Mouse (Mus musculus): ENCODE measurements around the gene Fdxr. TPM values are rescaled to one million over a fixed set of nuclear protein-coding genes. Genes with fewer than 3 reads are reported as not detected.

The Fdxr gene
- polyA plus RNA-seq (2015; fragmentation: Nextera tagmentation; extraction: Ambion mirVana) = 15.3 and 16.0 TPM in 2 replicates

- Histone ChIP-seq H3K9ac (peak within 1 kb of the TSS; percentile 82), H3K27ac (peak within 1 kb of the TSS; percentile 67; the same call in 1 of the 2 replicates)
Observed at GRCm38 (mm10) chr11:115276780-115277603, at the start of gene Fdxr. Fdxr (minus strand) TSS chr11:115277050.

GRCm38 (mm10) chr11:115323354-115323753 lies 46.5 kb upstream of the Fdxr start:
- Histone ChIP-seq H3K27ac (no peak overlapping the region), H3K4me1 (0 out of 2 replicates have a peak, but pooled peaks cover 10% of the 10 kb centered on the region), H3K9me3 (no peaks in the 10 kb centered on the region), H3K27me3 (peaks cover 95% of the 10 kb centered on the region), H3K36me3 (no peaks in the 10 kb centered on the region), H3K4me3 (no peak overlapping the region), H3K9ac (no peak overlapping the region), H3K4me2 (replicated peaks) (no peak overlapping the region)
- WGBS = 12% methylated on average over 32 of the region's 32 CpGs
- ATAC-seq (ENCODE audit: low FRiP score, low read depth) = no peak

More at GRCm38 (mm10) chr11:115276780-115277603, at the start of gene Fdxr:
- H3K9me3 ChIP-seq = no peaks in the 10 kb centered on the region
- peak within 1 kb of the TSS; percentile 66 for H3K4me3 ChIP-seq
- WGBS = under 1% methylated on average over 42 of the region's 42 CpGs
- peaks cover 19% of the 10 kb centered on the region for H3K4me1 ChIP-seq
- peak within 1 kb of the TSS; percentile 81 for H3K4me2 ChIP-seq (replicated peaks)
- peaks cover 3% of the 10 kb centered on the region; the same call in 1 of the 2 replicates for H3K36me3 ChIP-seq
- peak; percentile 97 for ATAC-seq (ENCODE audit: low FRiP score, low read depth)
- H3K27me3 ChIP-seq = no peaks in the 10 kb centered on the region

DNA sequence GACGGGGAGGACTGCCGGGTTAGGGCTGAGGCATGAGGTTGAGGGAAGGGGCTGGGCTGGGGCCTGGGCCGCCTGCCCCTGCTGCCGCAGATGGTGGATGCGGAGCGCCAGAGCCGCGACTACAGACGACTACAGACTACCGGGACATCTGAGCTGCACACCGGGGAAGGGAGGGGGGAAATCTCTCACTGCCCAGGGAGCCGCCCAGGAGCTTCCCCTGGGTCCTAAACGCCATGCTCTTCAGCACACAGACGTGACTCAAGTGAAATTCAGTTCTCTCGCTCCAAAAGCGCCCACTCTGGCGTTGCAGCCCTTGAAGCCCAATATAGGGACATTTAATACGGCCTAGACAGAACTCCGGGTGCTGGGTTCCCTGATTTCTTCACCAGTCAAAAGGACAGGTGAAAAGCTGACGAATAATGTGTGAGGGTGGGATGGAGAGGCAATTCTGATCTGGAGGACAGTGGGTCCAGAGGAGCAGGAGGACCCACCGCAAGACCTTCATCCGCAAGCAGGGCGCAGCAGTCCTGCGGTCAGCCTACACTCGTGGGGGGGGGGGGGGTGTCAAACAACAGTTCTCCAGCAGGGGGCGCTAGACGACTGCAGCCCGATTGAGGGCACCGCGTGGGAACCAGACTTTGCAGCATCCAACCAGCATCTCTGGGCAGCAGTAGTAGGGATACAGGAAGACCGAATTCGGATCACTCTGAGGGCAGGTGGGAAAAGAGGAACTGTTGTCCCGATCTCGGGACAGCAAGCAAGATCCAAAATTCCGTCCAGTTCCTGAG lies 45.2 kb upstream of the Fdxr start, which contains the start of gene Ush1g:
Gene Ush1g (minus strand): TSS at position 136 of the 788 bp plus-strand sequence.
- Histone ChIP-seq H3K27ac (no peak within 1 kb of the TSS), H3K4me3 (peak within 1 kb of the TSS; percentile 24), H3K4me1 (0 out of 2 replicates have a peak, but pooled peaks cover 10% of the 10 kb centered on the region), H3K9me3 (no peaks in the 10 kb centered on the region), H3K9ac (no peak within 1 kb of the TSS; the same call in 1 of the 2 replicates), H3K27me3 (peaks cover 98% of the 10 kb centered on the region), H3K36me3 (no peaks in the 10 kb centered on the region), H3K4me2 (replicated peaks) (peak within 1 kb of the TSS; percentile 23)
- ATAC-seq (ENCODE audit: low FRiP score, low read depth) = peak; percentile 26; the same call in 1 of the 2 replicates
- WGBS = 2% methylated on average over 35 of the region's 35 CpGs

DNA sequence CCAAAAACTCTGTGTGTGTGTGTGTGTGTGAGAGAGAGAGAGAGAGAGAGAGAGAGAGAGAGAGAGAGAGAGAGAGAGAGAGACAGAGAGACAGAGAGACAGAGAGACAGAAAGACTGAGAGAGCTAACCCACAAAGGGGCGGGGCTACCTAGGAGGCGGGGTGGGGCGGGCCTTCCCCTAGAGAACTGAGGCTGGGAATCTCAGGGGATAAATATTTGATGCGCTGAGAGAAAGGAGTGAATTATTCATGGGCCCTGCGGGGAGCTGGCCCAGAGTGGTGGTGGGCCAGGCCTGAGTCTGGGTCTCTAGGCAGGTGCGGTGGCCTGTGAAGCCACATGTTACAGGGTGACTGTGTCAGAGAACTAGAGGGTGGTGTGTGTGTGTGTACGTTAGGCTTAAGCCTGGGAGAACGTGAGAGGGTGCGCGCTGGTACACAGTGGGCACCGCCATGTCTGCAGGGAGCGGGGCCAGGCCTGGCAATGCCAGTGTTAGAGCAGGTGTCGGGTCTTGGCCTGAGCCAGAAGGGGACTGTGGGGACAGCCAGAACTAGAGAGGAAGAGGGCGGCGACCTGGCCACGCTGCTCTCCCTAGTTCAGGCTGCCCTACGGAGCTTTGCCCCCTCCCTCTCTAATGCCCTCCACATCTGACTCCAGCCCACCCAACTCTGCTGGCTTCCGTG lies 43.0 kb upstream of the Fdxr start:
- Histone ChIP-seq H3K4me3 (no peak overlapping the region), H3K27ac (no peak overlapping the region), H3K9ac (no peak overlapping the region), H3K4me2 (replicated peaks) (no peak overlapping the region), H3K36me3 (no peaks in the 10 kb centered on the region), H3K4me1 (0 out of 2 replicates have a peak, but pooled peaks cover 10% of the 10 kb centered on the region), H3K9me3 (no peaks in the 10 kb centered on the region), H3K27me3 (peaks cover 100% of the 10 kb centered on the region)
- no peak for ATAC-seq (ENCODE audit: low FRiP score, low read depth)
- 3% methylated on average over 18 of the region's 18 CpGs for WGBS

DNA sequence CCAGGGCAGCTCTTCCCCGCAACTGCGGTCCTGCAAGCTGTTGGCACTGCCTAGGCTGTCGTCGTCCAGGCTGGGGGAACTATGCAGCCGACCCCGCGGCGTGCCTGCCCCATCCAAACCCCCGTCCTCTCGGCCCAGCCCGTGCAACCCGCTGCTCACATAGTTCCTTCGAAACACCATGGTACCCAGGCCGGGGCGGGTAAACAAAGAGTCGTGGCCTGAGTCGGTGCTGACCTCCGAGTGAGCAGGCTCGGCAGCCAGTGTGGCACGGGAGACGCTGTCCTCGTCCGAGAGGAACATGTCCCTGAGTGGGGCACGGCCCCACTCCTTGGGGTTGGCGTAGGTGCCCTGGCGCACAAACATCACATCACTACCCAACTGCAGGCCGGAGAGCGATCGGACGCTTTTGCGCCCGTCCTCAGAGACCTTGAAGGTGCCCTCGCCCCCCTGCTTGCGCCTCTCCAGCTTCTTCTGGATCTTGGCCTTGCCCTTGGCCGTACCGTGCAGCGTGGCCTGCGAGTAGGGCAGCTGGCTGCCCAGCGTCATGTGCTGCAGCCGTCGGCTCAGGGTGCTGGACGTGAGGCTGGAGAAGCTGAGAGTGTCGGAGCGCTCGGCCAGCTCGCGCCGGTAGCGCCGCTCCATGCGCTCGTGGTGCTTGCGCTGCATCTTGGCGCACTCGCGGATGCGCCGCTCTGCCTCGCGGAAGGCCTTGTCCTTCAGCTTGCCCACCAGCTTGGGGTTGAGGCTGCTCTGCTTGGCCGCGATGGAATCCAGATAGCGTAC lies 41.6 kb upstream of the Fdxr start:
- Histone ChIP-seq H3K4me2 (replicated peaks) (no peak overlapping the region), H3K27me3 (peaks cover 99% of the 10 kb centered on the region), H3K27ac (no peak overlapping the region), H3K9me3 (no peaks in the 10 kb centered on the region), H3K36me3 (no peaks in the 10 kb centered on the region), H3K9ac (no peak overlapping the region), H3K4me1 (0 out of 2 replicates have a peak, but pooled peaks cover 9% of the 10 kb centered on the region), H3K4me3 (peak overlapping the region; percentile 5; the same call in 1 of the 2 replicates)
- no peak for ATAC-seq (ENCODE audit: low FRiP score, low read depth)
- 4% methylated on average over 63 of the region's 63 CpGs for WGBS

GRCm38 (mm10) chr11:115317204-115317603 lies 40.4 kb upstream of the Fdxr start:
- no peak for ATAC-seq (ENCODE audit: low FRiP score, low read depth)
- 67% methylated on average over 7 of the region's 7 CpGs for WGBS
- no peak overlapping the region for H3K9ac ChIP-seq
- 0 out of 2 replicates have a peak, but pooled peaks cover 7% of the 10 kb centered on the region for H3K4me1 ChIP-seq
- peaks cover 99% of the 10 kb centered on the region for H3K27me3 ChIP-seq
- H3K4me2 ChIP-seq (replicated peaks) = no peak overlapping the region
- H3K4me3 ChIP-seq = no peak overlapping the region
- no peaks in the 10 kb centered on the region for H3K9me3 ChIP-seq
- no peak overlapping the region for H3K27ac ChIP-seq
- no peaks in the 10 kb centered on the region for H3K36me3 ChIP-seq

- no peak overlapping the region for H3K4me3 ChIP-seq
- no peaks in the 10 kb centered on the region for H3K9me3 ChIP-seq
- H3K4me2 ChIP-seq (replicated peaks) = no peak overlapping the region
- no peak overlapping the region for H3K9ac ChIP-seq
- H3K36me3 ChIP-seq = no peaks in the 10 kb centered on the region
- H3K27me3 ChIP-seq = peaks cover 79% of the 10 kb centered on the region
- WGBS = 33% methylated on average over 2 of the region's 2 CpGs
- H3K4me1 ChIP-seq = no peaks in the 10 kb centered on the region
- ATAC-seq (ENCODE audit: low FRiP score, low read depth) = no peak
- no peak overlapping the region for H3K27ac ChIP-seq
Observed at GRCm38 (mm10) chr11:115314249-115314648, 37.4 kb upstream of the Fdxr start.

- Histone ChIP-seq H3K27me3 (peaks cover 46% of the 10 kb centered on the region), H3K9ac (no peak overlapping the region), H3K4me2 (replicated peaks) (no peak overlapping the region), H3K4me1 (no peaks in the 10 kb centered on the region), H3K9me3 (no peaks in the 10 kb centered on the region), H3K36me3 (no peaks in the 10 kb centered on the region), H3K27ac (no peak overlapping the region), H3K4me3 (no peak overlapping the region)
- ATAC-seq (ENCODE audit: low FRiP score, low read depth) = no peak
- 63% methylated on average over 1 of the region's 1 CpGs for WGBS
Observed at GRCm38 (mm10) chr11:115308781-115309180, 31.9 kb upstream of the Fdxr start.

GRCm38 (mm10) chr11:115306863-115307262 lies 30.0 kb upstream of the Fdxr start, which contains the start of gene Otop2:
Otop2 (plus strand) TSS chr11:115307163.
- no peak for ATAC-seq (ENCODE audit: low FRiP score, low read depth)
- H3K4me3 ChIP-seq = no peak within 1 kb of the TSS
- H3K9ac ChIP-seq = no peak within 1 kb of the TSS
- peaks cover 30% of the 10 kb centered on the region for H3K27me3 ChIP-seq
- H3K9me3 ChIP-seq = no peaks in the 10 kb centered on the region
- H3K36me3 ChIP-seq = no peaks in the 10 kb centered on the region
- 19% methylated on average over 8 of the region's 8 CpGs for WGBS
- H3K4me1 ChIP-seq = no peaks in the 10 kb centered on the region
- H3K27ac ChIP-seq = no peak within 1 kb of the TSS
- no peak within 1 kb of the TSS for H3K4me2 ChIP-seq (replicated peaks)

GRCm38 (mm10) chr11:115303167-115303566 lies 26.3 kb upstream of the Fdxr start:
- H3K4me1 ChIP-seq = no peaks in the 10 kb centered on the region
- 63% methylated on average over 8 of the region's 8 CpGs for WGBS
- no peaks in the 10 kb centered on the region for H3K36me3 ChIP-seq
- H3K4me3 ChIP-seq = no peak overlapping the region
- no peak overlapping the region for H3K4me2 ChIP-seq (replicated peaks)
- ATAC-seq (ENCODE audit: low FRiP score, low read depth) = no peak
- no peak overlapping the region for H3K27ac ChIP-seq
- peaks cover 42% of the 10 kb centered on the region for H3K27me3 ChIP-seq
- no peak overlapping the region for H3K9ac ChIP-seq
- no peaks in the 10 kb centered on the region for H3K9me3 ChIP-seq

- Histone ChIP-seq H3K27me3 (peaks cover 46% of the 10 kb centered on the region), H3K4me3 (no peak overlapping the region), H3K9me3 (no peaks in the 10 kb centered on the region), H3K4me2 (replicated peaks) (no peak overlapping the region), H3K36me3 (no peaks in the 10 kb centered on the region), H3K4me1 (peaks cover 3% of the 10 kb centered on the region; the same call in 1 of the 2 replicates), H3K9ac (no peak overlapping the region), H3K27ac (no peak overlapping the region)
- WGBS = 87% methylated on average over 2 of the region's 2 CpGs
- no peak for ATAC-seq (ENCODE audit: low FRiP score, low read depth)
Observed at GRCm38 (mm10) chr11:115301351-115301750, 24.5 kb upstream of the Fdxr start.

Measured in limb, embryonic 13.5 days (tissue).